Mouse (Mus musculus): ENCODE results near the gene Mecom.

DNA sequence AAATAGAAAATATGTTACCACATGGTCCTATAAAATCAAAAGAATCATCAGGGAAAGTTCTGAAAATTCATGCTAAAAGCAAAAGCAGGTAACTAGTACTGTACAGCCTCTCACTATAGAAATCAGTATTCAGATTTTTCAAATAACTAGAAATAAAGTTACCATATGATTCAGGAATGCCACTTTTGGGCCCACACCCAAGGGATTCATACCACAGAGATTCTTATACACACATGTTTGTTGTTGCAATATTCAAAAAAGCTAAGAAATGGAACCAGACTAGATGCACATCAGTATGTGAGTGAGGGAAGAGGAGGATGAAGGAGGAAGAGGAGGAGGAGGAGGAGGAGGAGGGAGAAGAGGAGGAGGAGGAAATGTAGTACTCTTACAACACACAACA, 106.2 kb downstream of the Mecom start:
- TF ChIP-seq TAL1 (IDR thresholded peaks at IDR 0.05; ENCODE audit: low read length) (no peak), GATA1 (IDR thresholded peaks at IDR 0.05; ENCODE audit: low read length) (no peak)
